Mouse (Mus musculus) ovary, adult 18-20 months (tissue): ENCODE measurements around the gene Cst3.

Experiments
- DNase-seq: peaks from one replicate; pipeline ENCODE4 v3.0.0; 2022; ENCODE audit warnings: low spot score, mixed read lengths

Gene Cst3

GRCm38 (mm10) chr2:148875335-148875811, at the start of gene Cst3:
TSS of gene Cst3 (minus strand) at chr2:148875692.
- DNase-seq = peak; percentile 89

GRCm38 (mm10) chr2:148902286-148902685, 26.8 kb upstream of the Cst3 start:
- DNase-seq = peak; percentile 1

GRCm38 (mm10) chr2:148900305-148900704, 24.8 kb upstream of the Cst3 start:
- DNase-seq = no peak

GRCm38 (mm10) chr2:148896219-148896618, 20.7 kb upstream of the Cst3 start:
- DNase-seq = no peak

GRCm38 (mm10) chr2:148893107-148893506, 17.6 kb upstream of the Cst3 start:
- no peak for DNase-seq

GRCm38 (mm10) chr2:148890021-148890851, 14.7 kb upstream of the Cst3 start:
- no peak for DNase-seq

- DNase-seq = no peak
Observed at GRCm38 (mm10) chr2:148889331-148890010, 14.0 kb upstream of the Cst3 start.

- no peak for DNase-seq
Observed at GRCm38 (mm10) chr2:148888872-148889271, 13.4 kb upstream of the Cst3 start.

- DNase-seq = no peak
Observed at GRCm38 (mm10) chr2:148884738-148885137, 9.2 kb upstream of the Cst3 start.

- no peak for DNase-seq
Observed at GRCm38 (mm10) chr2:148879199-148879598, 3.7 kb upstream of the Cst3 start.

GRCm38 (mm10) chr2:148878641-148879130, 3.2 kb upstream of the Cst3 start:
- DNase-seq = no peak

- DNase-seq = peak; percentile 16
Observed at GRCm38 (mm10) chr2:148877016-148877770, 1.7 kb upstream of the Cst3 start.

- DNase-seq = no peak
Observed at GRCm38 (mm10) chr2:148874617-148875334, 716 bp downstream of the Cst3 start.

- no peak for DNase-seq
Observed at GRCm38 (mm10) chr2:148874224-148874616, 1.3 kb downstream of the Cst3 start.

GRCm38 (mm10) chr2:148872860-148873259, 2.6 kb downstream of the Cst3 start:
- no peak for DNase-seq

- DNase-seq = no peak
Observed at GRCm38 (mm10) chr2:148870526-148870925, 5.0 kb downstream of the Cst3 start.

GRCm38 (mm10) chr2:148868959-148869358, 6.5 kb downstream of the Cst3 start:
- no peak for DNase-seq

GRCm38 (mm10) chr2:148864966-148865365, 10.5 kb downstream of the Cst3 start, which contains the start of gene 9230104L09Rik:
TSS of gene 9230104L09Rik (minus strand) at chr2:148865038.
- peak; percentile 9 for DNase-seq

GRCm38 (mm10) chr2:148861693-148862092, 13.8 kb downstream of the Cst3 start:
- DNase-seq = no peak

- no peak for DNase-seq
Observed at GRCm38 (mm10) chr2:148860993-148861392, 14.5 kb downstream of the Cst3 start.

GRCm38 (mm10) chr2:148857506-148857905, 18.0 kb downstream of the Cst3 start:
- DNase-seq = no peak
